Mouse (Mus musculus) MEL-GATA-1-ER (cell line): ENCODE measurements around the gene Col27a1.

ENCODE experiments used
- DNase-seq: peaks from one replicate; pipeline ENCODE4 v3.0.0-alpha.2; 2012; ENCODE audit warnings: low read depth; ENCODE audit errors: extremely low read depth

Col27a1 gene

DNA sequence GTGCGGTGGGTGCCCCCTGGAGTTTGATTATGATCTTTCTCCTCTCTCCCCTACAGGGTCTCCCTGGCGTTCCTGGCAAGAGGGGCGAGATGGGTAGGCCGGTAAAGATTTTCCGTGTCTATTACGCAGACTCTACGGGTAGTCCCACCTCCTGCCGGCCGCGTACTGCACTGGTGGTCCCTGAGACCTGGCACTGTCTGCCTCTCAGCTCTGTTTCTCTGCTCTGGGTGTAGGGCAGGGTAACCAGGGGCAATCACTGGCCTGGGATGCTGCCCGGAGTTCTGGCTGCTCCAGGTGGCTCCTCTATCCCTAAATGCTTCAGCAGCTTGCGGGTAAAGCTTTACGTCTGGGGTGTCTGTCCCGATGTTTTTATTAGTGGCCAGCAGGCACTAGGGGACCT lies 44.3 kb downstream of the Col27a1 start:
- no peak for DNase-seq

DNA sequence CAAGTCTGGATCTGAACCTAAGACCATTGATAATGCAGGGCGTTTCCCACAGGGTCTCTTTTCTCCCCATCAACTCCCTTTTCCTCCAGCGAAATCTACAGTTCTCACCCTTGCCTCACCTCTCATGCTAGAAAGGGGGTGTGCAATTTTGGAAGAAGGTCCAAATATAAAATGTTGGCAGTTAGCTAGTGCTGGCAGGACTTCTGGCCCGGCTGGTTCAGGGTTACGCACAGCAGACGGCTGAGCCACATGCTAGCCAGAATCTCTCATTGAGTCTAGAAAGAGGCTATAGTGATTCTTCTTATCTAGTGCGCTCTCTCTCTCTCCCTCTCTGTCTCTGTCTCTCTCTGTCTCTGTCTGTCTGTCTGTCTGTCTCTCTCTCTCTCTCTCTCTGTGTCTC lies 45.3 kb downstream of the Col27a1 start:
- DNase-seq = no peak

DNA sequence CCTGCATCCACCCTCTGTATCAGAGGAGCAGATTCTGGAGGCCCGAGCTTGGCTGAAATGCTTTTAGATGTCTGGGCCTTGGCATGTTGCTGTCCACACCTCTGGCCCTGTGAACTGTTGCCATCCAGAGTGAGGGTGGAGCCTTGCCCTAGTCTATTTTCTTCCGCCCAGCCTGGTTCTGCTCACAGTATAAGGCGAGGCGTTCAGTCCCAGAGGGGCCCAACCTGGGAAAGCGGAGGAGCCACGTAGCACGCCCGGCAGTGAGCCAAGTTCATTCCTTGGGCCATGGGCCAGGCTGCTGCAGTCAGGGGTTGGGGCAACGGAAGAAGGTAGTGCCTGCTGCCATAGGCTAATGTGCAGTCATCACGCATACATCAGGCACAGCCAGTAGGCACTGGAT lies 46.7 kb downstream of the Col27a1 start:
- no peak for DNase-seq

DNA sequence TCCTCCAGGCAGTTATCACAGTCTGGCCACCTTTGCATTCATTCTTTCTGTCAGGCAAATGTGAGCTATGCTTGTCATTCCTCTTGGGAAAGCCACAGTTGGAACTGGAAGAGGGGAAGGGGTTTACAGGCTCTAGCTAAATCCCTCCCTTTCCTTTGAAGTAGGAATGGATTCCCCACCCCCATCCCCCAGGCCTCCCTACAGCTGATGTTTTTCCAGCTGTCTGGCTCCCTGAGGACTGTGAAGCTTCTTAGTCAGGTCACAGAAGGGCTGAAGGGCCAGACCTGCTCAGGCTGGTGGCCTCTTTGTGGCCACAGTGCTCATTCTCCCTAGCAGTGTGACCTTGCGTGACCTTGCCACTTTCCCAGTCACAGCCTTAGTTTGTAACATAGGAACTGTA lies 49.1 kb downstream of the Col27a1 start:
- DNase-seq = no peak

DNA sequence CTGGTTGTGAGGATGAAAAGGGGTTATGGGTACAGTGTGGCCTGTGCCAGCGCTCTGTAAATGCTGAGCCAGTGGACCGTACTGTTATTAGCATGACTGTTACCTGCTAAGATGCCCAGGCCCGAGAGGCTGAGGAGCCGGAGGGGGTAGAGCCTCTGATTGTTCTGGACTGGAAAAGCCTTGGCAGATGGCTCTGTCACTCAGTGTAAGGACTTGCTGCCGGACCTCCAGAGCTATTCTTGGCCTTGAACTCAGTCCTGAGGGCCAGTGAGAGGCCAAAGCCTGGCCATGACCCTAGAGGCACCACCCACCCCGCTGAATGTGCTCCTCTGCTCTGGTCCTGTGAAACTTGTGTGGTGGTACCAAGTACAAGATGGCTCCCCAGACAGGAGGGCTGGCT lies 52.5 kb downstream of the Col27a1 start:
- no peak for DNase-seq

DNA sequence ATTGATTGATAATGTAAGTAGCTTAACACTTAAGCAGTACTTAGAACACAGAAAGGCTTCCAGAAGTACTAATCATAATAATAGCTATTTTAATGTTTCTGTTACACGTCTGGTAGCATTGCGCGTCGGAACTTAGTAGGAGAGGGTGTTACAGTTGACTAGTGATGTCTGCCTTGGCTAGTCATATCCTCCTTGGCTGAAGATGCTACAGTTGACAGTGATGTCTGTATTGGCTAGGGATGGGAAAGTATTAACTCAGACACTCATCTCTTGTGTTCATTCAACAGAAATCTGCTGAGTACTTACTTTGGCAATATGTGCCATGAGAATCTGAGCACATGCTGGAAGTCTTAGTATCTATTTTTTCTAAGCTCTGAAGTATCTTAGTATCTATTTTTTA lies 53.3 kb downstream of the Col27a1 start:
- DNase-seq = no peak

DNA sequence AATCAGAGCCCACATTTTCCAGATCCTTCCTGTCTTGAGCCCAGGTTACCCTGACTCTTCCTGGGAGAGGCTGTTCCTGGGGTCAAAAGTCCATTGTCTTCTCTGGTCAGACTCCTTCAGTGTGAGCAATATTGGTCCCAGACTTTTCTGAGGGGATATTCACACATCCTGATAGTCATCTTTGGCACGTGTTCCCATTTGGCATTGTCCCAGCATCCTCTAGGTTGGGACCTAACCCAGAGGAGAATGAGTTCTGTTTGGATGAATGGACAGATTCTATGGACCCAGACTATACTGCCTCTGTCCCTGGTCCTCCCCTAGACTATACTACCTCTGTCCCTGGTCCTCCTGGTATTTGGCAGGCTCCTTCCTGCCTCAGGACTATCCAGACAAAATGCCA lies 53.8 kb downstream of the Col27a1 start:
- no peak for DNase-seq

DNA sequence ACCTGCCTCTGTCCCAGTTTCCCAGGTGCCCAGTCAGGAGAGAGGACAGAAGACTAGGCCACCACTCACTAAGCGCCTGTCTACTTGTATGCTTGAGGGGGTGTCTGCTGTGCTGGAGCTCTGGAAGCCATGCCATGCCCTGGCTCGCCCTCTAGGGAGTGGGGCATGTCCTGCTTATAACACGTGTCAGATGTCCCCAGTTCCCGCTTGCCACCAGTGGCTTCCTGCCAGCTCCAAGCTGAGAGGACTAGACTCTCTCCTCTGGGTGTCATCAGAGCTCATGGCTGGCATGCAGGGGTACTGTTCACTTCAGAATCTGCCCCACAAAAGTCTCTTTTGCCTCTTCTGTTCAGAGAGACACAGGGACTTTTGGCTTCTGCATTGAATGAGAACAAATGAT lies 55.0 kb downstream of the Col27a1 start:
- DNase-seq = no peak

DNA sequence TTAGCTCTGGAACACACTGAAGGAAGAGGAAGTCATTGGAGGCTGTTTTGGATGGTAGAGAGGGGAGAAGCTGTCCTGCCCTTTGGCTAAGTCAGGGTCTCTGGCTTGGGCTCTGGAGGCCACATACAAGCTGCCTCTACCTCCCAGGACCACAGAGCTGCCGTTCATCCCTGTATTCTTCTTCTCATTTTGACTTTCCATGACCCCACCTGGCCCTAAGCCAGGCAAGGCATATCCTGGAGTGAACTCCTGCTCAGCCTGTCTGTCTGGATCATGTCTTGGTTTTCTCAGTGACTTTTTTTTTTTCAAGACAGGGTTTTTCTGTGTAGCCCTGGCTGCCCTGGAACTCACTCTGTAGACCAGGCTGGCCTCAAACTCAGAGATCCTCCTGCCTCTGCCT lies 60.7 kb downstream of the Col27a1 start:
- no peak for DNase-seq

DNA sequence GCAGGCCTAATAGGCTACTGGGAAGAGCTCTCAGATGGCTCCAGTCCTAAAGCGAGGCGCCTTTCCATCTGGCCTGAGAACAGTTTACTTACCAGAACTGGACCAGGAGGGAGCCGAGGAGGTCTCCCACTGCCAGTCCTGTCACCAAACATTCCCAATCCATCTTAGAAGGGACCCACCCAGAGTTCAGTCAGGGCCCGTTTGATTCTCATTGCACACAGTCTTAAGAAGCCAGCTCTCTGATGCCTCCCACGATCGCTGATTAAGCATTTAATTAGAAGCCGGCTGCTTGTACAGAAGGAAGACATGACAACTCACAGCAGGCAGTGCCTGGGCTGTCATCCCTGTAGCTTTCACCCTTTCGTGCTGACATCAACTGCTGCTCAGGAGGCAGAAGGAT lies 61.4 kb downstream of the Col27a1 start:
- DNase-seq = no peak

DNA sequence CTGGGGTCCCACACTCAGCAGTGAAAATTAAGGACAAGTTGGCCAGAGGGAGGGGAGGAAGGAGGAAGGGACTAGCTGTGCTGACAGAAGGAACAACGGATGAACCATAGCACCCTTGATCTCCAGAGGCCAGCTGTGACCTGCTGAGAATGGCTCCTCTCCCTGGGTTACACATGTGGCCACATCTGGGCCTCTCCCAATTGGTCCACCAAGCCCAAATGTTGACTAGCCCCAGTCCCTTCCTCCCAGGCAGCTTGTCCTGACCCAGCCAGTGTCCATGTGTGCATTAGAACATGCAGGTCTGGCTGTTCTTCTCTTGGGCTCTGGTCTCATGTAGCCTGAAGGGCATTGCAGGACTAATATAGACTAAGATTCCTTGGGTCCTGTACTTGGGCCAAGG lies 62.8 kb downstream of the Col27a1 start:
- DNase-seq = no peak

DNA sequence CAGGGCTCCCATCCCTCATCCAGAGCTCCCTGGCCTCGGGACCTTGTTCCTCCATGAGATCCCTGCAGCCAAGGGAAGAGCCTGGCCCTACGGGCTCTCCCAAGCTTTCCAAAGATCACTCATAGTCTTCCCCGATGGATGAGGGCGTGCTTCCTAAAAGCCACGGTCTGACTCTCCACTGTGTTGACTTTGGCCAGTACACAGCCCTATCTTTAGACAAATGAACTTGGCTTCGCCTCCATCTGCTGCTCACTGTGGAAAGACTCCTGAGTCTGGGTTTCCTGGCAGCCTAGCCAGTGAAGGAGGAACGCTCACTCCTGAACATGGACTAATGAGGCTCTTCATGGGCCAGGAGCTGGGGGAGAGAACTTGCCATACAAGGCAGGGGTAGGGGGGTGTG lies 65.0 kb downstream of the Col27a1 start:
- DNase-seq = no peak

DNA sequence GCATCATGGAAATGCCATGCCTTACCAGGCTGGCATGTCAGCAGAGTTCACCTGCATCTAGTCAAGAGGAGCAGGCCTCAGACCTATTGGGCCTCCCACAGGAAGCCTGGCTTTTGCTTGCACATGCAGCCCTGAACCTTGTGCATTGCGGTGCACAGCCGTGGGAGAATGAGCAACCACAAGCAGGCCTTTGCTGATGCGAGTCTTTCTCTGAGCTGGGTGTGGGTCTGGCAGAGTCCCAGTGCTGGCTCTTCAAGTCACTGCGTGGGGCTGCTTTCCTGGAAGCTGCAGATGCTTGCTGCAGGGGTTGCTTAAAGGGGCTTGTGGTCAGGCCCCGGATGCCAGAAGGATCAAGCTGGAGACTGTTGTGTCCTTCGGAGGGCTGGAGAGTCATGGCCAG lies 67.9 kb downstream of the Col27a1 start:
- no peak for DNase-seq

DNA sequence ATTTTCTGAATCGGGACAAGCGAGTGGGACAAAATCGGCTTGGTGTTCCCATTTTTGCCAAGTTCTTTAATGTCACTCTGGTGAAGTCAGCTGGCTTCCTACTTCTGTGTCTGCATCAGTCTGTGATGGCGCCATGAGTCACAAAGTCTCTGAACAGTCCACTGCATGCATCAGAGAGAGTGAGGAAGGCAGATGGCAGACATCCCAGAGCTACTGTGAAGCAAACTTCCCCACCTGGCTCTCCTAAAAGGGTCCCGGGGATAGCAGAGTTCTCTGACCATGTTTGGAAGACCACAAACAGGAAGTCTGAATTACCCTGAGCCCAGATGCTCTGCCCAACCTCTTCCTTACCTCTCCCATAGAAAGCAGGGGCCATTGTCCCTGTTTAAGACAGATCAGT lies 69.5 kb downstream of the Col27a1 start:
- no peak for DNase-seq

DNA sequence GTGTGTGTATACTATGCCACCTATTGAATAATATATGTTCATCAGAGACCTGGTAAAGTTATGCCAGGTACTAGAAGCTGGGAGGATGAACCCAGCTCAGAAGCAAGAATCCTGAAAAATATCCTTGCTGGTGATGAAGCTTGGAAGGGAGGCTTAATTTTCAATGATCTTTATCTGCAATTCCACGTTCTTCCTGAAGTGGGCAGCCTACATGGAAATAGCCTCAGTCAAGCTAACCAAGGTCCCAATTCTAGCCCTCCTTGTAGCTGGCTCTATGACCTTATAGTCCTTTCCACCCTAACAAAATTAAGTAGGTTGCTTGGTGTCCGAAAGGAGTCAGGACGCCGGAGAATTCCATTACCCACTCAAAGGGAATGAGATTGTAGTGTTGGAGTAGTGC lies 72.2 kb downstream of the Col27a1 start:
- no peak for DNase-seq

DNA sequence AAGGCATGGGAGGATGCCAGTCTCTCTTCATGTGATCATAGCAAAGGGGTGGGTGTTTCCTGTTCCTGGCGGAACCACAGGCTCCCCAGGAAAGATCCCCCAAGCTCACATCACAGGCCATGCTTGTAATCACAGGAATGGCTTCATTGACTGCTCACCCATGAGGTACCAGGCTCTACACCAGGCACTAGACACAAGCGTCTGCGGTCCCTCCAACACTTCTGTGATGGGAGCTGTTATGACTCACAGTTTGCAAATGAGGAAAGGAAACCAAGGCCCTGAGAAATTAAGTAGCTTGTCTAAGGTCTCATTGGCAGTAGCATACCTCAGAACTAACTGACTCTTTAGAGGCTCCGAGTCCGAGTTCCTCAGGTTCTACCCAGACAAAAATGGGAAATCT lies 74.7 kb downstream of the Col27a1 start:
- DNase-seq = no peak

DNA sequence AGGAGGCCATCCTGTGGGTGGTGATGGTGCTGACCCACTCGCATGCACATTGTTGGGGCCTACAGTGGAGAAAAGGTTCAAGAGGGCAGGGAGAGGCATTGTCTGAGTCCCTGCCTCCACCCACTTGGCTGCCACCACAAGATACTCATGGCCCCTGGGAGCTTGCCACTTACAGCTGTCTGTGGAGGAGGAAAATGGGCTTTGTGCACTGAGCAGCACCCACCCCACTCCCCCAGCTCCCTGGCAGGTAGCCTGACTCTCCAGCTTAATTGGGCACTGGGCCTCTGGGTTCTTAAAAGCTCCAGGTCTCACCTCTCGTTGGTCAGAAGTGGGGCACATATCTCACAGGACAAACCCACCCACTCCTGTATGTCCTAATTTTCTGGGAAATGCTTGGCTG lies 76.3 kb downstream of the Col27a1 start:
- no peak for DNase-seq

DNA sequence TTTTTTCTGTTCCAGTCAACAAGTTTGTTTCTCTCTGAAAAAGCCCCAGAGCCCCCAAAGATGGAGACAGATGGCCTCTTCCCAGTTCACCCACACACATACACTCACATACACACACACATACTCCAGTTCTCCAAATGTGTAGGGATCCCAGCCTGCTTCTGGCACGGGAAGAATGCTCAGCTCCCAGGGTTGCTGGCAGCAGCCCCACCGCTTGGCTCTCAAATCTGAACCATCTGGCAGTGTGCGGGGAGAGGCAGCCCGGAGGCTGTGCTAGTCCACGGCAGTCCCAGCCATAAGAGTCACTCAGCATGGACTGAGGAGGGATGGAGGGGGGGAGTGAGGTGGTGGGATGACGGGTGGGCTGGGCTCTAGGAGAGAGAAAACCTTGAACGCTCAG lies 77.3 kb downstream of the Col27a1 start:
- DNase-seq = no peak

DNA sequence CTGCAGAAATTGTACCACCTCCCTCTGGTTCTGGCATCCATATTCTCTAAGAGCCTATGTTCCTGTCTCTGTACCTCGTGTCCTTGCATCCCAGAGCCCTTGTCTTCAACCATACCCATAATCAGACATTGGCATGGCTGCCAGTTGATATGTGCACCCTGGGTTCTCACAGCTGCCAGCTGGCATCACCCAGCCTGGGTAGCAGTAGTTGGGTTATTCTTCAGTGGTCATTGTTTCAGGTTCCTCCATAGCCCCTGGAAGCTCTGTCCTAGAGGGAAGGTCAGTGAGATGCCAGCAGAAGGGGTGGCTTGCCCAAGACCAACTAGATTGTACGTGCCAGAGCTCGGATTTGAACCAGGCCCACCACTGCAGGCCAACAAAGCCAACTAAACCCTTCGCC lies 77.9 kb downstream of the Col27a1 start:
- DNase-seq = no peak

DNA sequence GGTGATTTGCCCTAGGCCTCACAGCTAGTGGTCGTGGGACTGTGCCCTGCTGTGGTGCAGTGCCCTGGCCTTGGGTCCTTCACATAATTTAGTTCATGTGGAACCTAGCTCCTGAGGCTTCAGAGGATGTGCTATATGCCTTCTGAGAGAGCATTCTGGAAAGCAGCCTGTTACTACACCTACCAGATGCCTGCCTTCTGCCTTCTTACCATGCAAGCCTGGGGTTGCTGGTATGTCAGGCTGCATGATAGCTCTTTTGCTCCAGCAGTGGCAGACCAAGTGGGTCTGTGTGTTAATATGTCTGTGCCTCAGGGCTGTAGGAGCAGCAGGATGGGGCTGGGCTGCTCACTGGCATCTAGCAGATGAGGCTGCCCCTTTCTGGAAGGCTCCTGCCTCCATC lies 81.8 kb downstream of the Col27a1 start:
- DNase-seq = no peak

DNA sequence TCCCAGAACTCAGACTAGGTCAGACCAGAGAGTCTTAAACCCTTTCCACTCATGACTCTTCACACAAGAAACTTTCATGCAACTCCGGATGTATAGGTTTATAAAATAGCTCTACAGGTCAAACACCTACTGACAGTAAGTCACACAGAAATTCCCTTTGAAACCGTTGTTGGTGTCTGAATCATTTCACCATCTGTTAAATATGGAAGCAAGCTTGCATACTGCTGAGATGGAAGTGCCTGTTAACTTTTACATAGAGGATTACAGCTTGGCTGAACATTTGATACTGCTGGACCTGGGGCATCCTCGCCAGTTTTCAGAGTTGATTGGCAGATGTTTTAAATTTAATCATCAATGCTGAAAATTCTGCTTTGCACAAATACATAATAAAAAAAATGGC lies 82.5 kb downstream of the Col27a1 start:
- no peak for DNase-seq

DNA sequence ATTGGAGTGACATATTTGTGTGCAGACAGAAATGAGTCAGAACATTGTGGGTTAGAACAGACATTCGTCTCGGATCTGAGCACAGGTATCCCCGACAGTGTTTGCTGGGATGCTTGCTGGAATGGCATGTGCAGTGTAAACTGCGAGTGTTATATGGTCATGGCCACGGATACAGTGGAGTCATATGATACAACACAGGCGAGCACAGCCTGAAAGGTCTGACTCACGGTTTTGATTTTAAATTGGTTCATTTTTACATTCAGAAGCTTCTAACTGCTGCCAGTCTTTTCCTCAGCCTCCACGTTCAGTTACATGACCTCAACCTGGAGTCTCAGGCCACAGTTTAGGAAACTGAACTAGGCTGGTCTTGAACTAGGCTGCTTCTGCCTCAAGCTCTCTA lies 83.1 kb downstream of the Col27a1 start:
- DNase-seq = no peak

DNA sequence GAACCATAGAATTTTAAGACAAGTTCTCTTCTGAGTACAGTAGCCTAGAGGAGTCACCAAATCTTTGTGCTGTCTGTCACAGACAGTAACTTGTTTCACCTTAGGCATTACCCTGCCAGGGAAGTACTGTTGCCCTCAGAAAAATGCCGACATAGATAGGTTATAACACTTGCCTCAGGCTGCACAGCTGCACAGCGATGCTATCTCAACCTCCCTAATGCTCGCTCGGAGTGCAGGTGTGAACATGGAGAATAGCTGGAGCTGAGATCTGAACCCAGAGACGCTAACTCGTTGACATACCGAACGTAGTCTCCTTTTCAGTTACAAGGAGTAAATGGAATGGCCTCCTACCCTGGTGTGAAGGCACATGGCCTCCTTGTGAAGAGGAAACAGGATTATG lies 84.4 kb downstream of the Col27a1 start:
- no peak for DNase-seq

DNA sequence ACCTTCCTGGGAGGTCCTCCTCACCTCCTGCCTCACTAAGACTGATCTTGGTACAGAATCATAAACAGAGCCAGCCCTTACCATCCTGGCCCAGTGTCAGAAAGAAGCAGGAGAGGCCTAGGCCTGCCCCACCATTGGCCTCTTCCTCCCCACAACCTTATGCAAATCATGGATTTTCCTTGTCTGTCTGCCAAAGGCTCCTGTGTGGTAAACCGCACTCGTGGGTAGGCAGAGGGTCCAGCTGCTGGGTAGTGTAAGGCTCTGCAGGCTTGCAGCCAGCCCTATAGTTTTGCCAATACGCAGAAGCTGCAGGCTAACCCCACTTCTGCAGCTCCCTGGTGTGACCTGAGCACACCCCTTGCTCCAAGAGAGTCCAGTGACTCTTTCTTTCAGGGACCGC lies 88.8 kb downstream of the Col27a1 start:
- no peak for DNase-seq
